Mouse (Mus musculus): Measurements from ENCODE around the gene B3galt5. TPM values are rescaled to one million over a fixed set of nuclear protein-coding genes. Genes with fewer than 3 reads are reported as not detected.

B3galt5 gene
- polyA plus RNA-seq, 1 experiment from 2014 or later = 5.3 TPM

GRCm38 (mm10) chr16:96209789-96210188 lies 25.8 kb upstream of the B3galt5 start:
- no peak for ATAC-seq (ENCODE audit: insufficient read depth)

GRCm38 (mm10) chr16:96210856-96211255 lies 24.7 kb upstream of the B3galt5 start:
- no peaks in the 10 kb centered on the region for H3K4me1 ChIP-seq (ENCODE audit: insufficient read depth)

More at GRCm38 (mm10) chr16:96209789-96210188, 25.8 kb upstream of the B3galt5 start:
- no peak overlapping the region for H3K27ac ChIP-seq (ENCODE audit: low read depth)
- H3K36me3 ChIP-seq (ENCODE audit: insufficient read depth) = no peaks in the 10 kb centered on the region
- no peak overlapping the region for H3K4me2 ChIP-seq
- TF ChIP-seq CTCF (IDR thresholded peaks at IDR 0.05; ENCODE audit: low read depth) = no peak
- H3K9me3 ChIP-seq (ENCODE audit: low read depth, low read length) = no peaks in the 10 kb centered on the region
- no peak for DNase-seq
- H3K27me3 ChIP-seq (ENCODE audit: insufficient read depth, low read length) = no peaks in the 10 kb centered on the region
- H3K4me1 ChIP-seq (ENCODE audit: insufficient read depth) = no peaks in the 10 kb centered on the region
- WGBS = 81% methylated on average over 10 of the region's 10 CpGs
- no peak overlapping the region for H3K4me3 ChIP-seq (ENCODE audit: low read depth, low read length)
- H3K9ac ChIP-seq = no peak overlapping the region

GRCm38 (mm10) chr16:96213027-96213426 lies 22.6 kb upstream of the B3galt5 start:
- no peak for DNase-seq
- no peaks in the 10 kb centered on the region for H3K9me3 ChIP-seq (ENCODE audit: low read depth, low read length)
- H3K9ac ChIP-seq = no peak overlapping the region
- no peak for TF ChIP-seq CTCF (IDR thresholded peaks at IDR 0.05; ENCODE audit: low read depth)
- ATAC-seq (ENCODE audit: insufficient read depth) = no peak
- no peaks in the 10 kb centered on the region for H3K36me3 ChIP-seq (ENCODE audit: insufficient read depth)
- H3K4me2 ChIP-seq = no peak overlapping the region
- H3K4me3 ChIP-seq (ENCODE audit: low read depth, low read length) = no peak overlapping the region
- H3K27ac ChIP-seq (ENCODE audit: low read depth) = no peak overlapping the region
- H3K27me3 ChIP-seq (ENCODE audit: insufficient read depth, low read length) = no peaks in the 10 kb centered on the region
- WGBS = 86% methylated on average over 4 of the region's 4 CpGs
- H3K4me1 ChIP-seq (ENCODE audit: insufficient read depth) = no peaks in the 10 kb centered on the region

More at GRCm38 (mm10) chr16:96210856-96211255, 24.7 kb upstream of the B3galt5 start:
- Histone ChIP-seq H3K4me3 (ENCODE audit: low read depth, low read length) (no peak overlapping the region), H3K9me3 (ENCODE audit: low read depth, low read length) (no peaks in the 10 kb centered on the region), H3K4me2 (no peak overlapping the region), H3K27me3 (ENCODE audit: insufficient read depth, low read length) (no peaks in the 10 kb centered on the region), H3K9ac (no peak overlapping the region), H3K36me3 (ENCODE audit: insufficient read depth) (no peaks in the 10 kb centered on the region), H3K27ac (ENCODE audit: low read depth) (peak overlapping the region; percentile 36; the same call in 1 of the 2 replicates)
- DNase-seq (no peak), ATAC-seq (ENCODE audit: insufficient read depth) (no peak)
- 81% methylated on average over 7 of the region's 7 CpGs for WGBS
- no peak for TF ChIP-seq CTCF (IDR thresholded peaks at IDR 0.05; ENCODE audit: low read depth)

GRCm38 (mm10) chr16:96221491-96221890 lies 14.1 kb upstream of the B3galt5 start:
- Histone ChIP-seq H3K4me3 (ENCODE audit: low read depth, low read length) (no peak overlapping the region), H3K27ac (ENCODE audit: low read depth) (no peak overlapping the region), H3K4me2 (no peak overlapping the region), H3K36me3 (ENCODE audit: insufficient read depth) (no peaks in the 10 kb centered on the region), H3K27me3 (ENCODE audit: insufficient read depth, low read length) (no peaks in the 10 kb centered on the region), H3K9me3 (ENCODE audit: low read depth, low read length) (no peaks in the 10 kb centered on the region), H3K9ac (no peak overlapping the region), H3K4me1 (ENCODE audit: insufficient read depth) (no peaks in the 10 kb centered on the region)
- no peak for TF ChIP-seq CTCF (IDR thresholded peaks at IDR 0.05; ENCODE audit: low read depth)
- no peak for DNase-seq
- 69% methylated on average over 5 of the region's 5 CpGs for WGBS
- no peak for ATAC-seq (ENCODE audit: insufficient read depth)

GRCm38 (mm10) chr16:96221959-96222358 lies 13.6 kb upstream of the B3galt5 start:
- WGBS = 58% methylated on average over 3 of the region's 3 CpGs
- no peaks in the 10 kb centered on the region for H3K36me3 ChIP-seq (ENCODE audit: insufficient read depth)
- no peaks in the 10 kb centered on the region for H3K9me3 ChIP-seq (ENCODE audit: low read depth, low read length)
- H3K9ac ChIP-seq = no peak overlapping the region
- H3K27me3 ChIP-seq (ENCODE audit: insufficient read depth, low read length) = no peaks in the 10 kb centered on the region
- DNase-seq (no peak), ATAC-seq (ENCODE audit: insufficient read depth) (no peak)
- H3K4me2 ChIP-seq = no peak overlapping the region
- no peaks in the 10 kb centered on the region for H3K4me1 ChIP-seq (ENCODE audit: insufficient read depth)
- TF ChIP-seq CTCF (IDR thresholded peaks at IDR 0.05; ENCODE audit: low read depth) = no peak
- H3K27ac ChIP-seq (ENCODE audit: low read depth) = no peak overlapping the region
- H3K4me3 ChIP-seq (ENCODE audit: low read depth, low read length) = no peak overlapping the region

- Histone ChIP-seq H3K27ac (ENCODE audit: low read depth) (no peak overlapping the region), H3K9ac (no peak overlapping the region), H3K27me3 (ENCODE audit: insufficient read depth, low read length) (no peaks in the 10 kb centered on the region), H3K9me3 (ENCODE audit: low read depth, low read length) (no peaks in the 10 kb centered on the region), H3K36me3 (ENCODE audit: insufficient read depth) (no peaks in the 10 kb centered on the region), H3K4me2 (no peak overlapping the region), H3K4me3 (ENCODE audit: low read depth, low read length) (no peak overlapping the region), H3K4me1 (ENCODE audit: insufficient read depth) (no peaks in the 10 kb centered on the region)
- TF ChIP-seq CTCF (IDR thresholded peaks at IDR 0.05; ENCODE audit: low read depth) = no peak
- DNase-seq (no peak), ATAC-seq (ENCODE audit: insufficient read depth) (no peak)
- 73% methylated on average over 1 of the region's 1 CpGs for WGBS
These were observed 13.1 kb upstream of the B3galt5 start for GRCm38 (mm10) chr16:96222452-96222851.

- H3K9me3 ChIP-seq (ENCODE audit: low read depth, low read length) = no peaks in the 10 kb centered on the region
- no peak overlapping the region for H3K9ac ChIP-seq
- H3K27ac ChIP-seq (ENCODE audit: low read depth) = no peak overlapping the region
- H3K27me3 ChIP-seq (ENCODE audit: insufficient read depth, low read length) = no peaks in the 10 kb centered on the region
- H3K36me3 ChIP-seq (ENCODE audit: insufficient read depth) = no peaks in the 10 kb centered on the region
- H3K4me1 ChIP-seq (ENCODE audit: insufficient read depth) = no peaks in the 10 kb centered on the region
- 51% methylated on average over 13 of the region's 13 CpGs for WGBS
- 0 out of 2 replicates have a peak, but pooled peaks have one; percentile 31 for ATAC-seq (ENCODE audit: insufficient read depth)
- no peak overlapping the region for H3K4me3 ChIP-seq (ENCODE audit: low read depth, low read length)
- no peak for TF ChIP-seq CTCF (IDR thresholded peaks at IDR 0.05; ENCODE audit: low read depth)
- peak; percentile 39 for DNase-seq
- H3K4me2 ChIP-seq = no peak overlapping the region
These were observed 7.2 kb upstream of the B3galt5 start for GRCm38 (mm10) chr16:96228438-96228837.

Data from lung, embryonic 14.5 days (tissue).